Mouse (Mus musculus): ENCODE results near the gene Kcnk1. TPM values are rescaled to one million over a fixed set of nuclear protein-coding genes. Genes with fewer than 3 reads are reported as not detected.

Kcnk1 gene
- polyA plus RNA-seq, 1 experiment = 2.0 TPM

DNA sequence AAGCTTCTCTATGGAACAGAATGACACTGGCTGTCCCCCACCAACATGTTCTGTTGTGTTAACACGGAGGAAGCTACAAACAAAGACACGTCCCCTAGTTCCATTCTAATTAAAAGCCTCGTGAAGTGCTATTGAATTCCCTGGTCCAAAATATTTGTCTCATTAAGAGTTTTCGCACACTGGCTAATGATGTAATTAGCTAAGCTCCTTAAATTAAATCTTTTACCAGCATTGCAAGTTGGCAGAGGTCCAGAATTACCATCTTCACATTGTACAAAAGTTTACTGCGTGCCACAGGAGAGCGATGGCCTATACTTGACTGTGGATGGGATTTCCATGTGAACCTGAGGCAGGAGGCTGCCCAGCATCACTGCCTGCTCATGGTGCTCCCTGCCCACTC lies 33.2 kb upstream of the Kcnk1 start:
- TF ChIP-seq CTCF (IDR thresholded peaks at IDR 0.05; ENCODE audit: borderline replicate concordance, insufficient read depth, low read length) = no peak
- TF ChIP-seq POLR2A (IDR thresholded peaks at IDR 0.05; ENCODE audit: low read depth, low read length) = no peak
- Histone ChIP-seq H3K27ac (ENCODE audit: insufficient read depth, low read length) (no peak overlapping the region), H3K4me1 (ENCODE audit: control insufficient read depth, insufficient read depth, low read length) (no peaks in the 10 kb centered on the region), H3K4me3 (ENCODE audit: insufficient read depth, low read length) (no peak overlapping the region)

DNA sequence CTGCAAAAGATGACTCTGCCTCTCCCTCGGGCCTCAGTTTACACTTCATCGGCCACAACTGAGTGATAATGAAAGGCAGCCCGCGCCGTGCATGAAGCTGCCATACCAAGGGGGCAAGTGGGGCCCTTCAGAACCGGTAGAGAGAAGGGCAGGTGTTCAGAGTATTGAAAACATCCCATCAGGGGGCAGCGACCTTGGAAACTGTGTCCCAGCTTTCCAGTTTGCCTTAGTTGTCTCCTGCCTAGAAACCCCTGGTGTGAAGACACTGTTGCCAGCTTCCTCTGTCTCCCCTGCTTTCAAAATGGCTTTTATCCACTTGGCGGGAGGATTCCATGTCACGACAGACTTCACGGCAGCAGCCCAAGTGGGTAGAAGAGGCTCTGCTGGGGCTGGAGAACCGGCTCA lies 31.2 kb upstream of the Kcnk1 start:
- TF ChIP-seq CTCF (IDR thresholded peaks at IDR 0.05; ENCODE audit: borderline replicate concordance, insufficient read depth, low read length) (no peak), POLR2A (IDR thresholded peaks at IDR 0.05; ENCODE audit: low read depth, low read length) (no peak)
- Histone ChIP-seq H3K4me1 (ENCODE audit: control insufficient read depth, insufficient read depth, low read length) (no peaks in the 10 kb centered on the region), H3K4me3 (ENCODE audit: insufficient read depth, low read length) (no peak overlapping the region), H3K27ac (ENCODE audit: insufficient read depth, low read length) (no peak overlapping the region)

DNA sequence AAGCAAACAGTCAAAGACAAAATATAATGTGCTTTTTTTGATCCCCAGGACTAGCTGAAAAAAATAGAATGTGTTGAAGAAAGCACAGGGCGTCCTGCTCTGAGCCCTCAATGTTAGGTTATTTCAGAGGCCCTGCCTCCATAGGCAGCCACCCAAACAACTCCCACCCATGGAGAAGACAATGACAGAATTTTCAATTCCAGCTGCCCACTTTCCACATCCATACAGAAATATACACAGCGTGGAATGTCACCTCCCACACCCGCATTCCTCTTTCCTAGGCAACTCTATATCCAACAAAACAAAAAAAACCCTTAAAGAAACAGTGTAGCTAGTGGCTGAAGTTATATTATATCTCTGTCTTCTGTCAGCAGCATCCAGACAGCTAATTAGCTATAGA lies 23.6 kb upstream of the Kcnk1 start:
- no peak overlapping the region for H3K4me3 ChIP-seq (ENCODE audit: insufficient read depth, low read length)
- H3K27ac ChIP-seq (ENCODE audit: insufficient read depth, low read length) = no peak overlapping the region
- TF ChIP-seq POLR2A (IDR thresholded peaks at IDR 0.05; ENCODE audit: low read depth, low read length) (no peak), CTCF (IDR thresholded peaks at IDR 0.05; ENCODE audit: borderline replicate concordance, insufficient read depth, low read length) (no peak)
- no peaks in the 10 kb centered on the region for H3K4me1 ChIP-seq (ENCODE audit: control insufficient read depth, insufficient read depth, low read length)

DNA sequence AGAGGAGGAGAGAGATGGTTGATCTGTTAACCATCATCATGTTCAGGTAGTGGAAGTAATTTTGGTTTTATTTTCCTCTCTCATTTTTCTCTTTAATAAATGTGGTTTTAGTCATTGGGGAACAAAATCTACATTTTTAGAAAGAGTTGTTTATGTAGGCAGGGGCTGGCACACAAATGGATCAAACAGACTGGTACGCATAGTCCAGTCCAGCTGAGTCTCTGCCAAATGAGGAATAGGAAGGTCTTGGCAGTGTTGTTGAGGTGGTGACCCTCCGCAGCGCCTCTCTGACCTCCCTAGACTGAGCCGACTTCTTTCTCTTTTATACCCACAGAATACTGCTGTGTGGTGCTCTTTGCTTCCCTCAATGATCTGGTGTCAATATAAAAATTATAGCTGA lies 19.0 kb upstream of the Kcnk1 start:
- Histone ChIP-seq H3K27ac (ENCODE audit: insufficient read depth, low read length) (no peak overlapping the region), H3K4me1 (ENCODE audit: control insufficient read depth, insufficient read depth, low read length) (no peaks in the 10 kb centered on the region)
- TF ChIP-seq CTCF (IDR thresholded peaks at IDR 0.05; ENCODE audit: borderline replicate concordance, insufficient read depth, low read length) (no peak), POLR2A (IDR thresholded peaks at IDR 0.05; ENCODE audit: low read depth, low read length) (no peak)

DNA sequence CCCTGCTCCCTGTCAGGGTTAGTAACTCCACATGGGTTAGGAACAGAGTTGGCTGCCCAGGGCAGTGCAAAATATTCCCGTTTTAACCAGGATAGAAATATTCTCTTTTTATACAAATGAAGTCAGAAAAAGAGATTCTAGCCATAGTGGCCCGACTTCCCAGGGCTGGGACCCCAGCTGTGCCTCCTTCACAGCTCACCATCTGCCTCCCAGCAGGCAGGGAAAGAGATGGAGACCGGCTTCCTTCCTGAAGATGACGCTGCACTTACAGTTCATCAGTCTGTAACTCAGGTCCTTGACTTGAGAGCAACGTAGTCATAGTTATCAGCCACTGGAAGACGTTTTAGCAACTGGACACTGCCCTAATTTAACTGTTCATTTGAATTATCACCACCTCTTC lies 14.1 kb upstream of the Kcnk1 start:
- TF ChIP-seq CTCF (IDR thresholded peaks at IDR 0.05; ENCODE audit: borderline replicate concordance, insufficient read depth, low read length) = no peak
- TF ChIP-seq POLR2A (IDR thresholded peaks at IDR 0.05; ENCODE audit: low read depth, low read length) = no peak
- H3K4me1 ChIP-seq (ENCODE audit: control insufficient read depth, insufficient read depth, low read length) = no peaks in the 10 kb centered on the region
- no peak overlapping the region for H3K27ac ChIP-seq (ENCODE audit: insufficient read depth, low read length)
- H3K4me3 ChIP-seq (ENCODE audit: insufficient read depth, low read length) = no peak overlapping the region

More for the DNA sequence above, 19.0 kb upstream of the Kcnk1 start:
- H3K4me3 ChIP-seq (ENCODE audit: insufficient read depth, low read length) = no peak overlapping the region

DNA sequence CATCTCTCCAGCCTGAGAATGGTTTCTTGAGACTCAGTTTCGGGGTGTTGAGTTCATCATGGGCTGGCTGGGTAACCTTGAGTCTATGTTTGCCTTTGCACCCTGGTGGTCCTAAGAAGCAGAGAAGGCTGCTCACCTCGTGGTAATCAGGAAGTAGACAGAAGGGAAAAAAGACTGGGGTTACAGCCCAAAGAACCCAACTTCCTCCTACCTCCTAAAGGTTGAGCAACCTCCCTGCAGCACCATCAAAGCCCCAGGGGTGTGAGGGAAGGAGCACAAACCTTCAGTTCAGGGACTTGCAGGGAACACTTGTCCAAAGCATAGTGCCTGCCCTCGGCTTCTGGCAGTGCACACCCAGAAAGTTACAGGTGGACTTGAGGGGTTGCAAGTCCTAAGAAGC lies 11.5 kb upstream of the Kcnk1 start:
- Histone ChIP-seq H3K4me3 (ENCODE audit: insufficient read depth, low read length) (no peak overlapping the region), H3K27ac (ENCODE audit: insufficient read depth, low read length) (no peak overlapping the region), H3K4me1 (ENCODE audit: control insufficient read depth, insufficient read depth, low read length) (no peaks in the 10 kb centered on the region)
- TF ChIP-seq POLR2A (IDR thresholded peaks at IDR 0.05; ENCODE audit: low read depth, low read length) = no peak
- no peak for TF ChIP-seq CTCF (IDR thresholded peaks at IDR 0.05; ENCODE audit: borderline replicate concordance, insufficient read depth, low read length)

DNA sequence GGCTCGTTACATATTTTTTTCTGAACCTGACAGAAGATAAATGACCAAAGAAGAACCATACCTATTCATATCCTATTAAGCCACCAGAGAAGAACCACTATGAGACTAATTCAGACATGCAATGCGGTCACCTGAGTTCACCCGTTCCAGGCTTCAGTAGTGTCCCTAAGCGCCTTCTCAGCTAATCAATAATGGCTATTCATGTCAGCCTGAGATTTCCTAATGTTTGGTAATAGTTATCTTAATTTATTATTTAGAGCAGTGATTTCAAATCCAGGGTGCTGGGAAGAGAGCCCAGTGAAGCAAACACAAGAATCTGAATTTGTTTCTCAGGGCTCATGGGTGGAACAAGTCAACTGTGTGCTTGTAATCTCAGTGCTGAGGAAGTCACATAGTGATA lies 10.8 kb upstream of the Kcnk1 start:
- Histone ChIP-seq H3K4me3 (ENCODE audit: insufficient read depth, low read length) (no peak overlapping the region), H3K27ac (ENCODE audit: insufficient read depth, low read length) (no peak overlapping the region), H3K4me1 (ENCODE audit: control insufficient read depth, insufficient read depth, low read length) (no peaks in the 10 kb centered on the region)
- TF ChIP-seq POLR2A (IDR thresholded peaks at IDR 0.05; ENCODE audit: low read depth, low read length) (no peak), CTCF (IDR thresholded peaks at IDR 0.05; ENCODE audit: borderline replicate concordance, insufficient read depth, low read length) (no peak)

DNA sequence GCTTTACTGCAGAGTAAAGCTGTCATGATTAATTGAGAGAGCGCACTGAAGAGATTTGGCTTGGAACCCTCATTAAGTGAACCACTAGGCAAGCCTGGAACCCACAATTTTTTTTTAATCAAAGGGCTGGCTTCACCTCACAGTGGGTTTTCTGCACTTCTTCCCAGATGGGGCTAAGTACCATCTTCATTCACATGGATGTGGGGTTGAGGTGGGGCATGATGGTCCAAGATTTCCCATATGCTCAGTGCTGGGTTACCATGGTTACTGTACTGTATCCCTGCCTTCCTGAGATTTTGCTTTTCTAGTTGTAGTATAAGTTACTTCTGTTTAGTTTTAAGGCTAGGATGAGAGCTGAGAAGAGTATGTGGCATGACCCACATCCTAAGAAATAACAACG lies 9.6 kb upstream of the Kcnk1 start:
- Histone ChIP-seq H3K27ac (ENCODE audit: insufficient read depth, low read length) (no peak overlapping the region), H3K4me1 (ENCODE audit: control insufficient read depth, insufficient read depth, low read length) (no peaks in the 10 kb centered on the region), H3K4me3 (ENCODE audit: insufficient read depth, low read length) (no peak overlapping the region)
- TF ChIP-seq POLR2A (IDR thresholded peaks at IDR 0.05; ENCODE audit: low read depth, low read length) (no peak), CTCF (IDR thresholded peaks at IDR 0.05; ENCODE audit: borderline replicate concordance, insufficient read depth, low read length) (no peak)

DNA sequence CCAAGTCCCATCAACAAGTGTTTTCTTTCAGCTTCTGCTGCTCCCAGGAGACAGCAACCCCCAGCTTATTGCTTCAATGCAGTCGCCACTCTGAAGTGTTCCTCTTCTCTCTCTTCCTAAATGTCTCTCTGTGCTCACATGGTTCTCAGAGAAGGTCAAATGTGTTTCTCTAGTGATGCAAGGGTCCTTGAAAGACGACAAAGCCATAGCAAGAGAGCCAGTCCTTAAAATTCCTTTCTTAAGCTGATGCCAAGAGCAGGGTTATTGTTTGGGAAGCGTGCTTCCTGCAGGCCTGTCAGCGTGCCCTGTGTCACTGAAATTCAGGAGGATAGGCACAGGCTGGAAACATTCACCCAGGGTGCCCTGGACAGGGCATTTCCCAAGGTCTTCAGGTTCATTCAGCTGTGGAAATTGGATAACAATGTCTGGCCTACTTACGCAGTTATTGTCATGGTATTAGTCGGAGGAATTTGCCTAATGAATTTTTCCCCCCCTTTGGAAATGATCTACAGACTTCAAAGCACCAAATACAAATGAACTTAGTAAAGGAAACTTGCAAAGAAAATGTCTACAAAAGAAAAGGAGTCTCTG lies 7.9 kb upstream of the Kcnk1 start:
- H3K4me1 ChIP-seq (ENCODE audit: control insufficient read depth, insufficient read depth, low read length) = no peaks in the 10 kb centered on the region
- TF ChIP-seq POLR2A (IDR thresholded peaks at IDR 0.05; ENCODE audit: low read depth, low read length) = no peak
- no peak for TF ChIP-seq CTCF (IDR thresholded peaks at IDR 0.05; ENCODE audit: borderline replicate concordance, insufficient read depth, low read length)
- H3K27ac ChIP-seq (ENCODE audit: insufficient read depth, low read length) = no peak overlapping the region
- H3K4me3 ChIP-seq (ENCODE audit: insufficient read depth, low read length) = no peak overlapping the region

DNA sequence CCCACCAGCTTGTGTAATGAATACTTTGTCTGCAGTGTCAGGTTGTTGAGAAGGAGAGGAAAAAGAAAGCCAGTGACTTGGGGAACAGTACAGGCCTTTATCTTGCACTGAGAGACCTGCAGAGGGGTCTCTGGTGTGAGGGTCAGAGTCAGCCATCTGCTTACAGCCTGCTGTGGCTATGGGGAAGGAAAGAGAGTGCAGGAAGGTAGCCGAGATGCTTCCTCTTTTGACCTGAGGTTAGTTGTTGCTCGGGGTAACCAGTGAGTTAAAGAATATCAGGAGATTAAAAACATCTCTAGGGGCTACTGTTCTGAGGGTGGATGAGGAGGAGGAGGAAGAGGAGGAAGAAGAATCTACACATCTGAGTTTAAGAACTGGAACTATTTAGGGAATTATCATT lies 7.0 kb upstream of the Kcnk1 start:
- Histone ChIP-seq H3K4me3 (ENCODE audit: insufficient read depth, low read length) (no peak overlapping the region), H3K4me1 (ENCODE audit: control insufficient read depth, insufficient read depth, low read length) (no peaks in the 10 kb centered on the region), H3K27ac (ENCODE audit: insufficient read depth, low read length) (no peak overlapping the region)
- TF ChIP-seq POLR2A (IDR thresholded peaks at IDR 0.05; ENCODE audit: low read depth, low read length) (no peak), CTCF (IDR thresholded peaks at IDR 0.05; ENCODE audit: borderline replicate concordance, insufficient read depth, low read length) (no peak)

DNA sequence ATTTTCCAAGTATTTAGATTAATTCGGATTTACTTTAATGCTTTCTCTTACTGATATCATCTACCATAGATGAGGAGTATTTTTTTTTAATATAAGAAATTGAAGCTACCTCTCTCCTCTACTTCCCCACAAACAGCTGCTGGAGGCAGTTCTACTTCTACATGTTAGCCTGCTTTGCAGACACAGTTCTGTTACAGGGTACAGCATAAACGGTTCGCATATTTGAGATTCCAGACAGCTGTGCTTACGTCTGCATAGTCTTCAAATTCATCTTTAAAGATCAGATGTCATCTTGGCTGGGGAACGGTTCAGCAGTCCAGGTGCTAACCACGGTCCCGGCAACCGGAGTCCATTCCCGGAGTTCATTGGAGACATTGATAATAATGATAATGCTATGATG lies 1.3 kb upstream of the Kcnk1 start:
- H3K27ac ChIP-seq (ENCODE audit: insufficient read depth, low read length) = no peak overlapping the region
- TF ChIP-seq POLR2A (IDR thresholded peaks at IDR 0.05; ENCODE audit: low read depth, low read length) (no peak), CTCF (IDR thresholded peaks at IDR 0.05; ENCODE audit: borderline replicate concordance, insufficient read depth, low read length) (no peak)
- H3K4me1 ChIP-seq (ENCODE audit: control insufficient read depth, insufficient read depth, low read length) = peaks cover 5% of the 10 kb centered on the region; the same call in 1 of the 2 replicates
- no peak overlapping the region for H3K4me3 ChIP-seq (ENCODE audit: insufficient read depth, low read length)
